Mouse (Mus musculus): Measurements from ENCODE around the gene Lefty1.
"Not testable (repeated sequence)": the region's sequence is repeated elsewhere in the genome, so short reads cannot be mapped to it uniquely, and the experiment has no call there.

Lefty1 gene

DNA sequence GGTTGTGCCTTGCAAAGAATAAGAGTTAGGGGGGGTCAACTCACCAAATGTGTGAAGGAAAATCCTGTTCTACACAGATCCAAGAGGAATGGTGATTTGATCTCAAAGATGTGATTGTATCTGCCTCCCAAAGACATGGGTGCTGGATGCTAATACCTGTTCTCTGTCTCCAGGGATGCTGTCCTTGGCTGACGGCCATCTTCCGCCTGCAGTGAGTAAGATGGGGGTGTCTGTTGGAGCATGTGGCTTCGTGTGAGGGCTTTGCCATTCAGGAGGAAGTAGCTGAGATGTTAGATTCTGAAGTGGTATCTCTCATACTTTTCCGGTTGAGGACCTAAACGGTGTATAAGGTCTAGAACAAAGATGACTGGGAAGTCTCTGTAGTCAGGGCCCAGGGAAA, 18.0 kb downstream of the Lefty1 start:
- no peak for DNase-seq (ENCODE audit: low read depth, low spot score)

DNA sequence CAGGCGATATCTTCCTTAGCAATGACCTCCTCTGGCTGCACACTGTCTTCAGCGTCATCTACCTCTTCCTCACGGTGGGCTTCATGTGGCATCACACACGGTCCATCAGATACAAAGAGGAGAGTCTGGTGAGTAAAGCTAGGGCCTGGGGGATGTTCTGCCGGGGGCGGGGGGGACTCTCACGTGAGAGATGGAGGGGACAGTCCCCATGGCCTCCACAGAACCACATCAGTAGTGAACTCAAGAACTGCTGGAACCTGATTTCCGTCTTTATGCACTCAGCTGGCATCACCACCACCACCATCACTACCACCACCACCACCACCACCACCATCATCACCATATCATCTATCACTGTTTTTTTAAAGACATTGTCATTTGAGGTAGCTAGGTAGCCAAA, 21.6 kb downstream of the Lefty1 start:
- no peak for DNase-seq (ENCODE audit: low read depth, low spot score)

DNA sequence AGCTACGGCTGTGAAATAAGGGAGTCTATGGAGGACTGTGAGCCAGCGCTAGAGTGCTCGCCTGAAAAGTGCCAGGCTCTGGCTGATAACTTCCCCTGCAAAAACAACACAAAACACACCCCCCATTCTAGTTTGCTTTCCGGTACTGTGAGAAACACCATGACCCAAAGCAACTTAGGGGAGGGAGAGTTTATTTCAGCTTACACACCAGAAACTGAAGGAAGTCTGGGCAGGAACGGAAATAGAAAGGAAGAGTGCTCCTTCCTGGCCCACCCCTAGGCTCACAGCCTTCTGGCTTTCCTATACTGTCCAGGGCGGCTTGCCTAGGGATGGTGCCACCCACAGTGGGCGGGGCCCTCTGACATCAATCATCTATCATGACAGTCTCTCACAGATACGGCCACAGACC, 22.2 kb downstream of the Lefty1 start:
- DNase-seq (ENCODE audit: low read depth, low spot score), result no peak

DNA sequence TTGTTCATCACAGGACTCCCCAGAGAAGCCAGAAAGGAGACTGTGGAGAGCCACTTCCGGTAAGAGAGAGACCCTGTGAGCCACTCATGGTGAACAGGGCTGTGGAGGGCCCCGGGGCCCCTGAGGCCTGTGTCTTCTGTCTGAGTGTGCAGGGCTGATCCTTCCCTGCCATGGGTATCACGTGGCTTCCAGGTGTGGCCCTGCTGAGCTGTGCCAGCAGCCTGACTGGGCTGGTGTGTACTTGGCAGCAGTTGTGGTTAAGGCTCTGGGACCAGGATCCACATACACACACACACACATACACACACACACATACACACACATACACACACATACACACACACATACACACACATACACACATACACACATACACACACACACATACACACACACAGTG, 23.2 kb downstream of the Lefty1 start:
- DNase-seq (ENCODE audit: low read depth, low spot score), result no peak

DNA sequence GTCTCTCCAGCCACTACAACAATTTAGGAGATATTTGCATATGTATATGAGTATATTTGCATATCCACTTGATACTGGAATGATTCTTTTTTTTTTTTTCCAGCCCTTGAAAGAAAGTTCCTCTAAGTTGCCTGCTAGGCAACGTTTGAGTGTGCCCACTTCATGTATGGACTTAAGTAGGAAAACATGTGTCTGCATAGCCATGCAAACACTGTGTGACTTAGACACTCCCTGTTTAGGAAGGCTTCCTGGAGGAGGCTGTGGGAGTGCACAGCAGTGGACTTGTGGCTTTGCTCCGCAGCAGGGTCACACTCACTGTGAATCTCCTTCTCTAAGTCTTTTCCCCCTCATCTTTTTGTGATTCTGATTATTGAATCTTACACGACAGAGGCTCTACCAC, 24.0 kb downstream of the Lefty1 start:
- DNase-seq (ENCODE audit: low read depth, low spot score), result no peak

DNA sequence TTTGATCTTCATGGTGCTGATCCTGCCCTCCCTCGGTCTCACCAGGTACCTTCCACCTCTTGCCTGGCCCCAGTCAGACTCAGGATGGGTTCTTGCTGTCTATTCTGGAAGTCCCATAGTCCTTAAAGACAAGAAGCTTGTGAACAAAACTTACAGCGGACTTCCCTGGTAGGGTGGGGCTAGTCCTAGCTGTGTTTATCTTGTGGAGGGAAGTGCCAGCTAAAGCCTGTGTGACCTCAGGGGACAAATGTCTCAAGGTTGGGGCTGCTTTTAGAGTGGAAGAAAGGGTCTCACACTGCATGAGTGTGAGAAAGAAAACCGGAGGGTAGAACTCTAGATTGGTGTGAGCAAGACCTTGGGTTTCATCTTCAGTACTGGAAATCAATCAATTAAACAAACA, 31.0 kb downstream of the Lefty1 start:
- DNase-seq (ENCODE audit: low read depth, low spot score), result no peak

DNA sequence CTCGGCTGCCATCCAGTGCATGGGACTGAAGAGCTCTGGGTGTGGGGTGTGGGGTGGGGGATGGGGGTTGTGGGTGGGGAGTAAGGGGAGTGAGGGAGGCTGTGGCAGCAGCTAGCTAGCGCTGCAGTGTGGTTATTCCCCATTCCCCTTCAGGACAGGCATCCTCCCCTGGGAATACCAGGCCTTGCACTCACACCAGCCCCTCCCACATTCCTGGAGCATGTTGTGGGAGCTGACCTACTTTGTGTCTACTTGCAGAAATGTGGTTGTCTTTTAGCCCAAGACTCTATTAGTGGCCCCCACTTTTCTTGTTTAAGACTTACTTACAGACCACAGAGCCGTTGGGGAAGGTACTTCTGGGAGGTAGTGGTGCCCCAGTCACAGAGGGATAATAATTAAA, 31.7 kb downstream of the Lefty1 start:
- no peak for DNase-seq (ENCODE audit: low read depth, low spot score)

DNA sequence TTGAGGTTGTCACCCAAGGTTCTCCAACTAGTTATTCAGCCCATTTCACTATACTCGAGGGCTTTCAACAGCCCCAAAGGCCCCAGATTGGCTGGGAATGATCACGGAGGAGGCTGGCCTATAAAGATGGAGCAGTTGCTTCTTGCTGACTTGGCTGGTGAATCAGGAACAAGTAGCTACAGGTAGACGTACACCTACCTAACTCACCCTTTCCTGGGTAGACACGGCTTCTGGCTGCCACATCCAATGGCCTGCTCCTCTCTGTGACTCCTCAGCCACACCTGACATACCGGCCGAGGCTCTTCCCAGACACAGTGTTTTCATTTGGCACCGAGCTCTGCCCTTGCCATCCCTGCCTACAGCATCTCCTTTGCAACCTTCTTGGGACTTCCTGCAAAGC, 32.4 kb downstream of the Lefty1 start:
- no peak for DNase-seq (ENCODE audit: low read depth, low spot score)

DNA sequence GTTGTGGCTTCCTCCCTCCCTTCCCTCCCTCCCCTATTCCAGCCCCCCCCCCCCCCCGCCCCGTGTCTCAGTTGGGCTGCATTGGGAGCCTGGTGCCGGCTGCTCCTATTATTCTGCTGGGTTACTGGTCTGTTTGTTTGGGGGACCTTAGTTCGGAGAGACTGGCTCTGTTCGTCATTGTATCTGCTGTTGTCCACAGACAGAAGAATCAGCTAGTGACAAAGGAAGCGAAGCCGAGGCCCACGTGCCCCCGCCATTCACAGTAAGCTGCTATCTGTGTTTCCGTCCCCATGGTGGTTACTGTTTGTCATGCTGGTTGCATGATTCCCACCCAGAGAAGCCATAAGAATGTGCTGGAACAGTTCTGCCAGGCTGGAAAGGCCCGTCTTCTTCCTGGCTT, 38.1 kb downstream of the Lefty1 start:
- DNase-seq (ENCODE audit: low read depth, low spot score), result no peak

DNA sequence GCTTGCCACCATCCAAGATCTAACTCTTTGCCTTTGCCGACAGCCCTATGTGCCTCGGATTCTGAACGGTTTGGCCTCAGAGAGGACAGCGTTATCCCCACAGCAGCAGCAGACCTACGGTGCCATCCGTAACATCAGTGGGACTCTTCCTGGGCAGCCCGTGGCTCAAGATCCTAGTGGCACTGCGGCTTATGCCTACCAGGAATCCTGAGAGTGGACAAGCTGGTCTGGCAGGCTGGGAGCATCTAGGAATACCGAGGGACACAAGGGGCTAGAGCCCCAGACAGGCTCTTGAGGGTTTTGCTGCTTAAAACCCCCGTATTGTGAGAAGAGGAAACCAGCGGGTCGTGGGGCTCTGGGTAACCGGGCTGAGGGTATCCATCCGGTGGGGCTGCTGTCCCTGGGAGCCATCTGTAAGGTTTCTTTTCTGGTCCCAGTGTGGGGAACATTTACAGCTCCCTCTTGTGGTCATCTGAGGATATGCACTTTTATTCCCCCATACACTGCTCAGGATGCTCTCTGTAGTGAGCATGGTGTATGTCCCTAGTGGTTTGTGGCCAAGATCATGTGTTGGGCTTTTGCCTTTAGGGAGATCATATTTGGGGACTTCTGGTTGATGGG, 39.4 kb downstream of the Lefty1 start:
- peak; percentile 58 for DNase-seq (ENCODE audit: low read depth, low spot score)

DNA sequence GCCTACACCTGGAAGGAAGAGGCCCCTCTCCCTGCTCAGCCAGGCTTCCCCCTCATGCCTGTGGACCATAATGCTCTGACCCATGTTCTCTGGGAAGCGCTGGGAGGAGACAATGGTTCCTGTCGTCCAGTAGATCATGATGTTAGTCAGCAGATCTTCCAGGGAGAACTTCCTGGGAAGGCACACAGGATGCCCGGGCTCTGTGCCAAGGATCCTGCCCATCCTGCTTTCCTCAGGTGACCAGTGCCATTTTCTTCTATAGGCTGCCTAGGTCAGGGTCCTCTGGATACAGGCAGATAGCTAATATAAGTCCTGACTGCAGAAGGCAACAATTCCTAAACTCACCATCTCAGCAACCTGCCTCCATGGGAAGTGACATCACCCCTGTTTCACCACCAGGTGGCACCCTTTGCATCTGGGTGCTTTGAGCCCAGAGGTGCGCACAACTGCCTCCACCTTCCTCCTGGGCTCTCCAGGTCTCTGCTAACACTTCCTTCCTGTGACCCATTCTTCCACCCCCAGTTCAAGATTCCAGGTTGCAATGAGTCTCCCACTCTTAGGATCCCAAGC, 41.4 kb downstream of the Lefty1 start:
- no peak for DNase-seq (ENCODE audit: low read depth, low spot score)

DNA sequence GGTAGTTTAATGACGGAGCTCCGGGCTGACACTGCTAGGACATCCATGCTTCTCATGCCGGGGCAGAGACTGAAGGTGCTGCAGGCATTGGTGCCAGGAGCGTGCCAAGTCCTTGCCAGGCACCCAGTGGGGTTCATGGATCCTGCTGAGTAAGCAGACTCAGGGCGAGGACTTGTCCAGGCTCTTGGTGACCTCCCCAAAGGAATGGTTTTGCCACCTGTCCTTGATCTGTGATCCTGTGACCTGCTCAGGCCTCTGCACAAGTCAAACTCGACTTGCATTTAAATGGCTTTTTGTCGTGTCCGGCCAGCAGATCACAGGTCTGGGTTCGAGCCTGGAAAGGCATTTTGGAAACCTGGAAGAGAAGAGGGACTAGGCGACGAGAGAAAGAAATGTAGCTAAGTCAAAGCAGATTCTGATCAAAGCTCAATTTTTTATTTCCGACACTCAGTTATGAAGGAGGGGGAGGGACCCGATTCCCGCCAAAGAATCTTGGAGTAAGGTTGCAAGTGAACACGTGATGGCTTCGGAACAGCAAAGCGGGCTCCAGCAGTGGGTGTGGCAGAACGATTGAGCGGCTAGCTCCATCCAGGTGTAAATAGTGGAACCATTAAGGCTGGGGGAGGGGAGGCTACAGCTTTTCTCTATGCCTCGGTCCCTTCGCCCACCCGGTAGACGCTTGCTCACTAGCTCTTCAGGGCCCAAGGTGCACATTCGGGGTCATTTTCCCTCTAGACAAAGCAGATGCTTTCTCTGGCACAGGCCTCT, 44.8 kb downstream of the Lefty1 start:
- DNase-seq (ENCODE audit: low read depth, low spot score), result no peak

DNA sequence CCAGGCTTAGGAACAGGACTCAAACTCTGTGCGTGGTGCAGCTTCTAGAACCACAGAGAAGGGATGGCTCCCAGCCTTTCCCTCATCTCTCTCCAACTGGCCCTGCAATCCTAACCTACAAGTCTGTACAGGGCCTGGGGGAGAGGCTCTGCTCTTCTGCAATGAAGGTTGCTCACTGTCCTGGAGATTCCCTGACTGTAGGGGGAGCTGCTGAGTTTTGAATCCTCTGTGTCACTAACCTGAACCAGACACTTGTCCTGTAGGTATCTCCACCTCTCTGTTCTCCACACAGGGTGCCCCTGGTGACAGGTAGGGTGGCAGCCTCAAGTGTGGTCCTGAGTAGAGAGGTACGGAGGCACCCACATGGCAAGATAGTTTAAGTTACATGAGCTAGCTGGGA, 45.6 kb downstream of the Lefty1 start:
- no peak for DNase-seq (ENCODE audit: low read depth, low spot score)

DNA sequence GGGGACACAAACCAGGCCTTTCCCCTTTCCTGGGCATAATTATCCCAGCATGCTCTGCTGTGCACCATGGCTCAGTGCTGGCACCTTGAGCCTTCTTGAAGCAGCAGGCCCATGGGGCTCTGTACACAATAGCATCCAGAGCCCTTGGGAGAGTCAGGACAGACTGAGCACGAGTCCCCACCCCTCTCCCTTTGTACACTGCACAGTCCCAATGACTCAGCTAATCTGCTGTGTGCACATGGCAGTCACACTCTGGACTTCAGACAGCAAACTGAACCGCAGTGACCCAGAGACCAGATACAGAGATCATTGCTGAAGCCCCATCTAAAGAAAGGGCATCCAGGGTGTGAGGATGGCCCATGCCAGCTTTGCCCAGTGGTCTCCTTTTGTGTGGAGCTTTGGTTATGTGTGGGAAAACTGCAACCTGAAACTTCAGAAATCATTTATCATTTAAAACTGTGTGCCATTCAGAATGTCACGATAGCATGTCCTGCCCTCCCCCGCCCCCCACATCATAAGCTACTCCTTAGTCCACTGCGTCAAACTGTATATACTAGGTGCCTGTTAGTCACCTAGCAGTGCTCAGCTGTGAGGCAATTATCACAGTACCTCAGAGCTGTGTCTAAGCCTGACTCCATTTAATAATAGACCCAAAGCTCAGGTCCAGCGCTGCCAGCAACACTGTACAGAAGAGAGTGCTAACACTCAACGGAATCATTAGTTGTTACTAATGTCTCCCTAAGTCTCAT, 46.6 kb downstream of the Lefty1 start:
- DNase-seq (ENCODE audit: low read depth, low spot score), result not testable (repeated sequence)

DNA sequence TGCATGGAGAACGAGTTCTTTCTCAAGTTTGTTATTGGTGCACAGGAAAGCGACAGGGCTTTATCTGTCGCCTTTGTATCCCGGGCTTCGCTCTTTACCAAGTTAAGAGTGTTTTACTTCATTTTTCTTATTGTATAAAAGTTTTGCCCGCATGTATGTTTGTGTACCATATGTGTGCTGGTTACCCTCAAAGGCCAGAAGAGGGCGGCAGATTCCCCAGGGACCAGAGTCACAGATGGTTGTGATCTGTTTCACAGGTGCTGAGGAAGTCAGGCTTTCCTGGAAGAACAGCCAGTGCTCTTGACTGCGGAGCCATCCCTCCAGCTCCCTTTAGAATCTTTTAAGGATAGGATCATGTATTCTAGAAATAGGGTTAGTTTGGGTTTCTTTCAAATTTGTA, 51.9 kb downstream of the Lefty1 start:
- no peak for DNase-seq (ENCODE audit: low read depth, low spot score)

DNA sequence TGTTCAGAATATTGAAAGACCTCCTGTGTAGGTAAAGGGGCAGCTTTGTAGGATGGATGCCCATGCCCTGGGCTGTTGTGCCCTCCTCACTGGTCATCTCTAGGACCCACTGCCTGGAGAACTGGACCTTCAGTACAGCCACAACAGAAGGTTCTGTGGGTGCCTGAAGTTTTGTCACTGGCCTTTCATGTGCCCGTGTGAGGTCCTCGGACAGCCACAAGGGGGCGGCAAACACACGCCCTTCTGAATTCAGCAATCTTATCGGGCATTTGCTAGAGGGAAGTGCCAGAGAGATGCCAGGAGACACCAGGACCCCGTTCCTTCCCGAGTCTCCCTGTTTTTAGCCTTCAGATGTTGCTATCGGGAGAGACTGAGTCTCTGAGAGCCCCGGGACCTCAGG, 52.9 kb downstream of the Lefty1 start:
- peak; percentile 61 for DNase-seq (ENCODE audit: low read depth, low spot score)
